Mouse (Mus musculus) cerebellum, adult 2 months (tissue): Measurements from ENCODE around the gene Pde3a. TPM values are rescaled to one million over a fixed set of nuclear protein-coding genes. Genes with fewer than 3 reads are reported as not detected.
A peak's percentile ranks its signal among the peaks of the same experiment; 100 is the strongest.

Experiments
- DNase-seq, 2 experiments: peaks; one replicate each; pipeline ENCODE4 v3.0.0; 2021
- H3K27ac ChIP-seq: fragments of 200-500 bp; 2 replicates; pipeline ENCODE4 v1.5.1; 2012; ENCODE audit warnings: low read length, control low read depth, inconsistent platforms; ENCODE audit not compliant: insufficient read depth
- H3K27me3 ChIP-seq: fragments of 200-500 bp; 2 replicates; pipeline ENCODE4 v1.6.1; 2012; ENCODE audit warnings: inconsistent platforms, mild to moderate bottlenecking, low read length, moderate library complexity; ENCODE audit not compliant: control insufficient read depth, insufficient read depth
- H3K4me1 ChIP-seq: fragments of 200-500 bp; 2 replicates; pipeline ENCODE4 v1.6.1; 2011; ENCODE audit warnings: low read length; ENCODE audit not compliant: control insufficient read depth, insufficient read depth
- H3K4me3 ChIP-seq: fragments of 200-500 bp; replicated peaks from 2 replicates; pipeline ENCODE3; 2011; ENCODE audit warnings: mild to moderate bottlenecking, low read depth, low read length, control low read depth; ENCODE audit not compliant: insufficient read depth
- CTCF ChIP-seq: fragments of 200-500 bp; IDR thresholded peaks from 2 replicates; pipeline ENCODE4 v1.5.1; 2011; ENCODE audit warnings: low read depth, mild to moderate bottlenecking, control low read depth, low read length, moderate library complexity, borderline replicate concordance; ENCODE audit not compliant: insufficient read depth
- POLR2A ChIP-seq: fragments of 200-500 bp; IDR thresholded peaks from 2 replicates; pipeline ENCODE4 v1.6.1; 2011; ENCODE audit warnings: low read length, control low read depth, borderline replicate concordance; ENCODE audit not compliant: insufficient read depth
- WGBS: fragments of 180-500 bp; shearing (Covaris S2); methylation state at CpG from one replicate; pipeline ENCODE4 v1.1.7; 2018; 5-methylcytosine and 5-hydroxymethylcytosine counted together
- polyA plus RNA-seq: library from polyadenylated mRNA; depleted of rRNA; stranded (reverse); fragments of >200 nt; gene quantifications from 2 replicates; pipeline ENCODE4 v1.2.3, GENCODE M21; 2012

Gene Pde3a
- polyA plus RNA-seq, 1 experiment: 3.3 TPM

GRCm38 (mm10) chr6:141367037-141367436 lies 118.0 kb downstream of the Pde3a start:
- WGBS: 66% methylated on average over 5 of the region's 5 CpGs
- no peaks in the 10 kb centered on the region for H3K27me3 ChIP-seq
- H3K27ac ChIP-seq: no peak overlapping the region
- H3K4me3 ChIP-seq: no peak overlapping the region
- DNase-seq: no peak
- TF ChIP-seq CTCF (no peak), POLR2A (no peak)
- H3K4me1 ChIP-seq: no peaks in the 10 kb centered on the region

- 86% methylated on average over 2 of the region's 2 CpGs for WGBS
- DNase-seq: no peak
- H3K27ac ChIP-seq: no peak overlapping the region
- H3K27me3 ChIP-seq: no peaks in the 10 kb centered on the region
- no peak overlapping the region for H3K4me3 ChIP-seq
- no peak for TF ChIP-seq POLR2A
- TF ChIP-seq CTCF: peak; percentile 44; the same call in 1 of the 2 replicates
- H3K4me1 ChIP-seq: peaks cover 8% of the 10 kb centered on the region; the same call in 1 of the 2 replicates
Observed at GRCm38 (mm10) chr6:141372697-141373096, 123.6 kb downstream of the Pde3a start.

- Histone ChIP-seq H3K27ac (no peak overlapping the region), H3K4me3 (no peak overlapping the region), H3K4me1 (peaks cover 8% of the 10 kb centered on the region; the same call in 1 of the 2 replicates), H3K27me3 (no peaks in the 10 kb centered on the region)
- TF ChIP-seq POLR2A (no peak), CTCF (no peak)
- WGBS: 4% methylated on average over 2 of the region's 2 CpGs
- peak; percentile 35 to 75 for DNase-seq
Observed at GRCm38 (mm10) chr6:141374469-141375057, 125.5 kb downstream of the Pde3a start.

- WGBS: 13% methylated on average over 4 of the region's 4 CpGs
- peak; percentile 15 to 25 for DNase-seq
- TF ChIP-seq POLR2A (no peak), CTCF (peak; percentile 58)
- H3K4me3 ChIP-seq: no peak overlapping the region
- peaks cover 8% of the 10 kb centered on the region; the same call in 1 of the 2 replicates for H3K4me1 ChIP-seq
- H3K27me3 ChIP-seq: no peaks in the 10 kb centered on the region
- H3K27ac ChIP-seq: no peak overlapping the region
Observed at GRCm38 (mm10) chr6:141375155-141375554, 126.1 kb downstream of the Pde3a start.

GRCm38 (mm10) chr6:141380927-141381326 lies 131.9 kb downstream of the Pde3a start:
- no peak for DNase-seq
- Histone ChIP-seq H3K27ac (no peak overlapping the region), H3K4me3 (no peak overlapping the region), H3K27me3 (no peaks in the 10 kb centered on the region), H3K4me1 (no peaks in the 10 kb centered on the region)
- TF ChIP-seq POLR2A (no peak), CTCF (no peak)
- 83% methylated on average over 12 of the region's 12 CpGs for WGBS

- DNase-seq: no peak
- no peak overlapping the region for H3K4me3 ChIP-seq
- H3K4me1 ChIP-seq: no peaks in the 10 kb centered on the region
- no peak for TF ChIP-seq POLR2A
- 61% methylated on average over 8 of the region's 8 CpGs for WGBS
- no peaks in the 10 kb centered on the region for H3K27me3 ChIP-seq
- H3K27ac ChIP-seq: no peak overlapping the region
Observed at GRCm38 (mm10) chr6:141381473-141381872, 132.4 kb downstream of the Pde3a start.

- no peak overlapping the region for H3K27ac ChIP-seq
- no peak for TF ChIP-seq CTCF
- no peak for TF ChIP-seq POLR2A
- H3K27me3 ChIP-seq: no peaks in the 10 kb centered on the region
- DNase-seq: no peak
- no peak overlapping the region for H3K4me3 ChIP-seq
- 84% methylated on average over 4 of the region's 4 CpGs for WGBS
- peaks cover 2% of the 10 kb centered on the region; the same call in 1 of the 2 replicates for H3K4me1 ChIP-seq
Observed at GRCm38 (mm10) chr6:141381881-141382370, 132.9 kb downstream of the Pde3a start.

GRCm38 (mm10) chr6:141388104-141388503 lies 139.0 kb downstream of the Pde3a start:
- TF ChIP-seq POLR2A (no peak), CTCF (no peak)
- H3K27me3 ChIP-seq: no peaks in the 10 kb centered on the region
- peaks cover 3% of the 10 kb centered on the region; the same call in 1 of the 2 replicates for H3K4me1 ChIP-seq
- no peak for DNase-seq
- WGBS: 90% methylated on average over 5 of the region's 5 CpGs
- H3K4me3 ChIP-seq: no peak overlapping the region
- no peak overlapping the region for H3K27ac ChIP-seq
